In the genomic region with DNA sequence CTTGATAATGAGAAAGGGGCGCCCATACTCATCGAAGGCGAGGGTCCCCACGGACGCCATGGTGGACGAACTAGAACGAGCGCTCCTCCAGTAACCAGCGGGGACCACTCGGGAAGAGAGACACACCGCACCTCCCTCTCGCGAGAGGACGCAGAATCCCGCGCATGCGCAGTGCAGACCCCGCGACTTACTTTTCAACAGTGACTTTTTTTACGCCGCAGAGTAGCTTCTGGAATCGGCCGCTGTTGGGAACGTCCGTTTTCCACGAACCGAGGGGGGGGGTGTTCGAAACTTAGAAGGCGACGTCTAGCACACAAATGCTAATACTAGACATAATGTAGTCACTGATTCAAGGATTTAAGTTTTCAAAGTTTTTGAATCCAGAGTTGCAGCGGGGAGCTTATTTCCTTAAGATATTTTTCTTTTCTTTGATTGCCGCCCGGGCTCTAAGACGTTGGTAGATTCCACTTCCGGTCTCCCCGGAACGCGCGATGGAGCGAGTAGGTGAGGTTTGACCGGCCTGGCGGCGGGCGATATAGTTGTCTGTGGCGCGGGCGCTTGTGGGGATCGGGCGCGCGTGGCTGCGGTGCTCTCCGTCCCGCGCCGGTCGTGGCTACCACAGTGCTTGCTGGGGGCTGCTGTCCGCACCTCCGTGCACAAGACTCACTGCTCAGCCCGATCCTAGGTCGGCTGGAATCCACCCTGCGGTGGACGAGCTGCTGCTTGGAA, we compare ENCODE assay signal across 7 mouse cellular contexts. TPM values are rescaled to one million over a fixed set of nuclear protein-coding genes. Genes with fewer than 3 reads are reported as not detected.
DNase-seq lines count a peak whose midpoint lies in the region; ATAC-seq lines count a peak whose summit lies in the region.

A gene (minus strand): TSS at position 159 of the 729 bp plus-strand sequence.
A gene (plus strand): TSS at position 207 of the 729 bp plus-strand sequence.

- peak; percentile 97 for DNase-seq in adrenal gland, postnatal 25 days
- peak; percentile 100 for DNase-seq in heart, adult 11 months
- peak; percentile 99 for DNase-seq in kidney, adult 18-20 months
- DNase-seq in limb, embryonic 11.5 days (ENCODE audit: low spot score): peak; percentile 100
- DNase-seq in midbrain, embryonic 14.5 days: peak; percentile 99
- DNase-seq in spleen, adult 18-20 months: peak; percentile 96 to 98

- peak within 1 kb of the TSS; percentile 95 for H3K4me2 ChIP-seq in embryonic facial prominence, embryonic 12.5 days (replicated peaks)
- H3K4me2 ChIP-seq in limb, embryonic 11.5 days (ENCODE audit: low read depth, severe bottlenecking): peak within 1 kb of the TSS; percentile 81
- peak within 1 kb of the TSS; percentile 98 for H3K4me2 ChIP-seq in midbrain, embryonic 14.5 days (ENCODE audit: low read length)

- H3K9ac ChIP-seq in embryonic facial prominence, embryonic 12.5 days: peak within 1 kb of the TSS; percentile 97
- H3K9ac ChIP-seq in limb, embryonic 11.5 days (ENCODE audit: low read length): peak within 1 kb of the TSS; percentile 97
- H3K9ac ChIP-seq in midbrain, embryonic 14.5 days (replicated peaks; ENCODE audit: low read length): peak within 1 kb of the TSS; percentile 86

- WGBS in embryonic facial prominence, embryonic 12.5 days: under 1% methylated on average over 63 of the region's 63 CpGs
- WGBS in limb, embryonic 11.5 days: under 1% methylated on average over 63 of the region's 63 CpGs
- WGBS in midbrain, embryonic 14.5 days: under 1% methylated on average over 63 of the region's 63 CpGs

- H3K27me3 ChIP-seq in embryonic facial prominence, embryonic 12.5 days: no peaks in the 10 kb centered on the region
- no peaks in the 10 kb centered on the region for H3K27me3 ChIP-seq in limb, embryonic 11.5 days (ENCODE audit: control insufficient read depth, insufficient read depth, low read length)
- H3K27me3 ChIP-seq in midbrain, embryonic 14.5 days (ENCODE audit: control insufficient read depth, insufficient read depth, low read length): no peaks in the 10 kb centered on the region

- H3K9me3 ChIP-seq in embryonic facial prominence, embryonic 12.5 days: no peaks in the 10 kb centered on the region
- H3K9me3 ChIP-seq in limb, embryonic 11.5 days (ENCODE audit: control insufficient read depth, low read length): no peaks in the 10 kb centered on the region
- H3K9me3 ChIP-seq in midbrain, embryonic 14.5 days (ENCODE audit: control insufficient read depth, low read length): no peaks in the 10 kb centered on the region

- peak within 1 kb of the TSS; percentile 93 for H3K4me3 ChIP-seq in embryonic facial prominence, embryonic 12.5 days
- peak within 1 kb of the TSS; percentile 96 for H3K4me3 ChIP-seq in limb, embryonic 11.5 days (ENCODE audit: low read depth, low read length)
- H3K4me3 ChIP-seq in midbrain, embryonic 14.5 days (replicated peaks; ENCODE audit: low read depth, low read length): peak within 1 kb of the TSS; percentile 92

- H3K27ac ChIP-seq in embryonic facial prominence, embryonic 12.5 days: peak within 1 kb of the TSS; percentile 94
- H3K27ac ChIP-seq in limb, embryonic 11.5 days (replicated peaks; ENCODE audit: low read depth, low read length): peak within 1 kb of the TSS; percentile 88
- H3K27ac ChIP-seq in midbrain, embryonic 14.5 days (replicated peaks; ENCODE audit: low read depth, low read length): peak within 1 kb of the TSS; percentile 94

- peak; percentile 87 for ATAC-seq in embryonic facial prominence, embryonic 12.5 days (ENCODE audit: insufficient number of reproducible peaks, insufficient read depth, low FRiP score, low TSS enrichment)
- ATAC-seq in limb, embryonic 11.5 days (ENCODE audit: insufficient number of reproducible peaks, low FRiP score, low TSS enrichment, low read depth): peak; percentile 91
- peak; percentile 92 for ATAC-seq in midbrain, embryonic 14.5 days (ENCODE audit: low FRiP score, low TSS enrichment)

- peaks cover 7% of the 10 kb centered on the region for H3K36me3 ChIP-seq in embryonic facial prominence, embryonic 12.5 days
- H3K36me3 ChIP-seq in limb, embryonic 11.5 days (ENCODE audit: control insufficient read depth, insufficient read depth, low read length): no peaks in the 10 kb centered on the region
- peaks cover 9% of the 10 kb centered on the region for H3K36me3 ChIP-seq in midbrain, embryonic 14.5 days (ENCODE audit: control insufficient read depth, insufficient read depth, low read length)

- H3K4me1 ChIP-seq in embryonic facial prominence, embryonic 12.5 days: peaks cover 21% of the 10 kb centered on the region
- H3K4me1 ChIP-seq in limb, embryonic 11.5 days (ENCODE audit: control insufficient read depth, insufficient read depth, low read length): peaks cover 8% of the 10 kb centered on the region
- peaks cover 23% of the 10 kb centered on the region for H3K4me1 ChIP-seq in midbrain, embryonic 14.5 days (ENCODE audit: control insufficient read depth, insufficient read depth, low read length)

RNA-seq across cellular contexts. Expression of the first gene that starts in this region (rescaled TPM):
- 301 and 333 TPM in 2 replicates for total RNA-seq in adrenal gland, postnatal 25 days (2021)
- polyA plus RNA-seq in embryonic facial prominence, embryonic 12.5 days (2016; fragmentation: Nextera tagmentation; extraction: Ambion mirVana): 600 and 614 TPM in 2 replicates
- polyA plus RNA-seq in limb, embryonic 11.5 days (2014; fragmentation: Nextera tagmentation; extraction: Ambion mirVana): 725 and 743 TPM in 2 replicates
- polyA plus RNA-seq in midbrain, embryonic 14.5 days (2014; fragmentation: Nextera tagmentation; extraction: Ambion mirVana): 520 and 567 TPM in 2 replicates

RNA-seq across cellular contexts. Expression of the second gene that starts in this region (rescaled TPM):
- 24.7 and 29.0 TPM in 2 replicates for total RNA-seq in adrenal gland, postnatal 25 days (2021)
- polyA plus RNA-seq in embryonic facial prominence, embryonic 12.5 days (2016; fragmentation: Nextera tagmentation; extraction: Ambion mirVana): 11.9 and 12.5 TPM in 2 replicates
- polyA plus RNA-seq in limb, embryonic 11.5 days (2014; fragmentation: Nextera tagmentation; extraction: Ambion mirVana): 14.5 and 16.6 TPM in 2 replicates
- 9.5 and 10.0 TPM in 2 replicates for polyA plus RNA-seq in midbrain, embryonic 14.5 days (2014; fragmentation: Nextera tagmentation; extraction: Ambion mirVana)

Comparison
In these comparisons a context has a peak if more than half of its experiments do, and no peak if none do; other contexts are left out.
1. Peak in every context shown above with its lines: DNase-seq, ATAC-seq, H3K4me3 ChIP-seq and H3K27ac ChIP-seq.